Comparison of ENCODE assay signal across 9 mouse cellular contexts in the genomic region with DNA sequence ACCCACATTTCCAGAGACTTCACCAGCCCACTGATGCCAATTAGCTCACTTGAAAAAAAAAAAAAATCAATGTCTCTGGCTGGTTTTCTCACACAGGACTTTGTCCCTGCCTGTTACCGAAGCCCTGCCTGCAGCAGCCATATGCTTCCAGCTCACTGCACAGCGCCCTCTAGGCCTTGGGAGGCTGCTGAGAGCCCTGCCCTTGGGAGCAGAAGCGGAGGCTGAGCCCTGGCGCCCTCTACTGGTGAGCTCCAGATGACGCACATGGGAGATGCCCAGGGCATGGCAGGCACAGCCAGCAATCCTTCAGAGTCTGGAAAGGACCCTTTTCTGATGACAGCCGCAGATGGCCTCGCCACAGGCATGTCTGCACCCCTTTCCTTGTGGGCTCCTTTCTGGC. TPM values are rescaled to one million over a fixed set of nuclear protein-coding genes. Genes with fewer than 3 reads are reported as not detected.
A peak's percentile ranks its signal among the peaks of the same experiment; 100 is the strongest.
DNase-seq lines count a peak whose midpoint lies in the region; ATAC-seq and TF ChIP-seq lines count a peak whose summit lies in the region.
"Had no signal": no experiment of that assay in that cellular context is flagged by ENCODE, and none has a peak within 500 bp of the region (broad histone marks: within the 10 kb centered on the region; RNA-seq: fewer than 3 reads in every experiment).

No protein-coding gene starts in this region.

- no peak for TF ChIP-seq EP300 in CH12.LX (IDR thresholded peaks at IDR 0.05; ENCODE audit: low read length)

- no peak for TF ChIP-seq POLR2A in CH12.LX (IDR thresholded peaks at IDR 0.05; ENCODE audit: low read depth, low read length)

- H3K79me2 ChIP-seq in CH12.LX (replicated peaks; ENCODE audit: control insufficient read depth, extremely low read depth, insufficient read depth, poor library complexity, severe bottlenecking) = no peaks in the 10 kb centered on the region

- no peaks in the 10 kb centered on the region for H3K36me3 ChIP-seq in CH12.LX (replicated peaks in 1 of 2; ENCODE audit: control insufficient read depth in 1 of 2, insufficient read depth in 1 of 2, low read length in 1 of 2)
- no peaks in the 10 kb centered on the region for H3K36me3 ChIP-seq in lung, embryonic 16.5 days (ENCODE audit: control insufficient read depth, insufficient read depth, low read length)
- H3K36me3 ChIP-seq: liver, embryonic 15.5 days had no signal

- in situ Hi-C loops in CH12.LX (cut with MboI; ENCODE audit: low pct_ligation_motif_present, low pct_unique_long_range_greater_than_20kb, low sequenced_read_pairs) = no loop called here
- in situ Hi-C loops in Patski (cut with MboI; ENCODE audit: low pct_unique_long_range_greater_than_20kb) = no loop called here

- POLR2A ChIA-PET in Patski (lab: Charles Lee) = no interaction called here

- H3K4me2 ChIP-seq in CH12.LX (ENCODE audit: insufficient read depth, low read depth, poor library complexity, severe bottlenecking) = no peak overlapping the region
- no peak overlapping the region for H3K4me2 ChIP-seq in lung, embryonic 16.5 days (ENCODE audit: low read depth, low read length)
- H3K4me2 ChIP-seq: liver, embryonic 15.5 days had no signal

- DNase-seq in CH12.LX (ENCODE audit: extremely low read depth) (peak; percentile 90), Patski (ENCODE audit: low read depth, low spot score) (peak; percentile 20)
- DNase-seq in cerebellum, postnatal 14 days = peak; percentile 82 to 92
- DNase-seq in large intestine, adult 2 months (ENCODE audit: low read depth, low spot score) = peak; percentile 39
- peak; percentile 91 for DNase-seq in right cerebral cortex, postnatal 14 days

- peak; percentile 70 for ATAC-seq in Patski
- ATAC-seq in granulocyte monocyte progenitor cell, adult 5-6 weeks (replicated peaks; ENCODE audit: poor library complexity, severe bottlenecking) = peak; percentile 97
- 0 out of 2 replicates have a peak, but pooled peaks have one; percentile 28 for ATAC-seq in lung, embryonic 16.5 days (ENCODE audit: low read depth)
- no peak for ATAC-seq in activated CD4-positive, CD25-positive, alpha-beta regulatory T cell, adult 4 months

- H3K4me1 ChIP-seq in CH12.LX (ENCODE audit: control insufficient read depth in 1 of 2, insufficient read depth in 2 of 2) = peaks cover 13 to 14% of the 10 kb centered on the region in 2 experiments
- H3K4me1 ChIP-seq in lung, embryonic 16.5 days (replicated peaks; ENCODE audit: control insufficient read depth, insufficient read depth, low read length) = no peaks in the 10 kb centered on the region

- peaks cover 22% of the 10 kb centered on the region for H3K9me3 ChIP-seq in CH12.LX (replicated peaks; ENCODE audit: low read length)
- H3K9me3 ChIP-seq in lung, embryonic 16.5 days (ENCODE audit: control insufficient read depth, low read length) = no peaks in the 10 kb centered on the region
- H3K9me3 ChIP-seq: liver, embryonic 15.5 days had no signal

- no peak overlapping the region for H3K4me3 ChIP-seq in CH12.LX (replicated peaks in 1 of 3; ENCODE audit: low read depth in 2 of 3, low read length in 2 of 3, poor library complexity in 1 of 3)
- H3K4me3 ChIP-seq in lung, embryonic 16.5 days (ENCODE audit: low read length) = no peak overlapping the region
- H3K4me3 ChIP-seq: liver, embryonic 15.5 days had no signal

- WGBS in large intestine, adult 2 months = 18% methylated on average over 7 of the region's 7 CpGs
- WGBS in lung, embryonic 16.5 days = 32% methylated on average over 7 of the region's 7 CpGs

- H3K9ac ChIP-seq in CH12.LX (ENCODE audit: insufficient read depth, low read depth) = no peak overlapping the region
- H3K9ac ChIP-seq in lung, embryonic 16.5 days (ENCODE audit: low read length) = no peak overlapping the region
- H3K9ac ChIP-seq: liver, embryonic 15.5 days had no signal

- dilution Hi-C loops in CH12.LX (cut with MboI; ENCODE audit: extremely low pct_ligation_motif_present, extremely low pct_unique_long_range_greater_than_20kb, low sequenced_read_pairs) = no loop called here

- no peak overlapping the region for H3K27ac ChIP-seq in CH12.LX (ENCODE audit: insufficient read depth, low read depth)
- no peak overlapping the region for H3K27ac ChIP-seq in lung, embryonic 16.5 days (ENCODE audit: low read length)
- H3K27ac ChIP-seq: liver, embryonic 15.5 days had no signal

- TF ChIP-seq CTCF in CH12.LX (conservative IDR thresholded peaks at IDR 0.05 in 1 of 2, IDR thresholded peaks at IDR 0.05 in 1 of 2; ENCODE audit: low read depth in 2 of 2, low read length in 2 of 2) (peak; percentile 67 to 100; a peak in 3 of 4 replicates), Patski (IDR thresholded peaks at IDR 0.05) (peak; percentile 98)

- H3K27me3 ChIP-seq in CH12.LX (replicated peaks) (peaks cover 68% of the 10 kb centered on the region), Patski (peaks cover 22% of the 10 kb centered on the region)
- H3K27me3 ChIP-seq in lung, embryonic 16.5 days (ENCODE audit: control insufficient read depth, insufficient read depth, low read depth, low read length) = no peaks in the 10 kb centered on the region
- H3K27me3 ChIP-seq: liver, embryonic 15.5 days had no signal

- CTCF ChIA-PET in Patski (lab: Charles Lee) = interaction anchor here (0.7 to 2.4 kb wide), 11 partner anchors 8 to 111 kb away, joined by 3 to 10 read pairs (median 4); no protein-coding TSS in a partner anchor

- TF ChIP-seq RAD21 in CH12.LX (IDR thresholded peaks at IDR 0.05; ENCODE audit: low read depth, low read length) = peak; percentile 67

TF ChIP-seq in CH12.LX, 34 proteins besides CTCF, POLR2A, EP300 and RAD21:
- TF ChIP-seq MYC (IDR thresholded peaks at IDR 0.05; ENCODE audit: low read depth, low read length) = peak; percentile 85
- TF ChIP-seq ZKSCAN1 (IDR thresholded peaks at IDR 0.05; ENCODE audit: borderline replicate concordance, low read depth, low read length) = no peak
- no peak for TF ChIP-seq ETS1 (conservative IDR thresholded peaks at IDR 0.05; ENCODE audit: low read depth, low read length)
- TF ChIP-seq HCFC1 (IDR thresholded peaks at IDR 0.05; ENCODE audit: low read depth, low read length) = 0 out of 2 replicates have a peak, but pooled peaks have one; percentile 28
- TF ChIP-seq MAX (IDR thresholded peaks at IDR 0.05; ENCODE audit: low read length) = peak; percentile 82
- no peak for TF ChIP-seq ZNF384 (IDR thresholded peaks at IDR 0.05; ENCODE audit: low read depth, low read length)
- peak; percentile 29; the same call in 1 of the 2 replicates for TF ChIP-seq MEF2A (IDR thresholded peaks at IDR 0.05; ENCODE audit: borderline replicate concordance, low read depth, low read length)
- TF ChIP-seq NELFE (IDR thresholded peaks at IDR 0.05; ENCODE audit: low read depth, low read length) = peak; percentile 68; the same call in 1 of the 2 replicates
- TF ChIP-seq TCF12 (IDR thresholded peaks at IDR 0.05; ENCODE audit: low read depth, low read length) = peak; percentile 46
- TF ChIP-seq SMC3 (IDR thresholded peaks at IDR 0.05; ENCODE audit: low read depth, low read length) = peak; percentile 92
- TF ChIP-seq NRF1 (IDR thresholded peaks at IDR 0.05; ENCODE audit: low read depth, low read length) = 0 out of 2 replicates have a peak, but pooled peaks have one; percentile 10

RNA-seq across cellular contexts. Expression of a gene that starts 12.8 kb away (rescaled TPM):
- total RNA-seq in CH12.LX (2012; rRNA removed) (not detected in 2 replicates), CH12.LX (2014; rRNA removed) (not detected in 2 replicates)
- polyA plus RNA-seq in CH12.LX (2012; ENCODE audit: insufficient read length, low read depth) (not detected in 2 replicates), Patski (2021) (not detected)
- total RNA-seq in granulocyte monocyte progenitor cell, adult 5-6 weeks (2014; fragmentation: Nextera tagmentation) = not detected in 2 replicates
- not detected in 2 replicates for total RNA-seq in granulocyte monocyte progenitor cell, adult 5-6 weeks (2017)
- polyA plus RNA-seq in large intestine, adult 2 months (2012; rRNA removed) = 0.16 and 0.25 TPM in 2 replicates
- polyA plus RNA-seq in lung, embryonic 16.5 days (2015; fragmentation: Nextera tagmentation; extraction: Ambion mirVana) = not detected in 2 replicates
- polyA plus RNA-seq in activated CD4-positive, CD25-positive, alpha-beta regulatory T cell, adult 4 months (2017; shearing (Covaris generic)) = under 1 TPM in 1 of 2 experiments, not detected in 1; 0.16 TPM
- polyA plus RNA-seq: liver, embryonic 15.5 days had no signal

RNA-seq across cellular contexts. Expression of a gene that starts 16.7 kb away (rescaled TPM):
- total RNA-seq in CH12.LX (2012; rRNA removed) = not detected in 2 replicates
- total RNA-seq in CH12.LX (2014; rRNA removed) = not detected in 2 replicates
- polyA plus RNA-seq in CH12.LX (2012; ENCODE audit: insufficient read length, low read depth) = not detected in 2 replicates
- not detected for polyA plus RNA-seq in Patski (2021)
- not detected in 2 replicates for total RNA-seq in granulocyte monocyte progenitor cell, adult 5-6 weeks (2014; fragmentation: Nextera tagmentation)
- total RNA-seq in granulocyte monocyte progenitor cell, adult 5-6 weeks (2017) = not detected in 2 replicates
- polyA plus RNA-seq in large intestine, adult 2 months (2012; rRNA removed) = not detected in 2 replicates
- not detected in 2 replicates for polyA plus RNA-seq in lung, embryonic 16.5 days (2015; fragmentation: Nextera tagmentation; extraction: Ambion mirVana)
- polyA plus RNA-seq in activated CD4-positive, CD25-positive, alpha-beta regulatory T cell, adult 4 months (2017; shearing (Covaris generic)) = not detected
- polyA plus RNA-seq: liver, embryonic 15.5 days had no signal

RNA-seq across cellular contexts. Expression of a gene that starts 42.6 kb away (rescaled TPM):
- 33.6 and 45.3 TPM in 2 replicates for total RNA-seq in CH12.LX (2012; rRNA removed)
- 30.9 and 34.3 TPM in 2 replicates for total RNA-seq in CH12.LX (2014; rRNA removed)
- 45.2 and 54.8 TPM in 2 replicates for polyA plus RNA-seq in CH12.LX (2012; ENCODE audit: insufficient read length, low read depth)
- polyA plus RNA-seq in Patski (2021) = 162 TPM
- total RNA-seq in granulocyte monocyte progenitor cell, adult 5-6 weeks (2014; fragmentation: Nextera tagmentation) = 20.2 and 27.1 TPM in 2 replicates
- 13.2 and 18.0 TPM in 2 replicates for total RNA-seq in granulocyte monocyte progenitor cell, adult 5-6 weeks (2017)
- 65.6 and 68.0 TPM in 2 replicates for polyA plus RNA-seq in large intestine, adult 2 months (2012; rRNA removed)
- polyA plus RNA-seq in lung, embryonic 16.5 days (2015; fragmentation: Nextera tagmentation; extraction: Ambion mirVana) = 53.4 and 54.5 TPM in 2 replicates
- polyA plus RNA-seq in activated CD4-positive, CD25-positive, alpha-beta regulatory T cell, adult 4 months (2017; shearing (Covaris generic)) = 10 to 100 TPM; 32.2 to 35.0 TPM

Comparison
In these comparisons a context has a peak if more than half of its experiments do, and no peak if none do; other contexts are left out.
1. DNase-seq: peak in every context shown above with its lines; median percentile 91 in right cerebral cortex, postnatal 14 days; 90 in CH12.LX; 87 in cerebellum, postnatal 14 days; 39 in large intestine, adult 2 months; 20 in Patski.